Mouse (Mus musculus): ENCODE measurements around the gene Sept12.

The Sept12 gene

DNA sequence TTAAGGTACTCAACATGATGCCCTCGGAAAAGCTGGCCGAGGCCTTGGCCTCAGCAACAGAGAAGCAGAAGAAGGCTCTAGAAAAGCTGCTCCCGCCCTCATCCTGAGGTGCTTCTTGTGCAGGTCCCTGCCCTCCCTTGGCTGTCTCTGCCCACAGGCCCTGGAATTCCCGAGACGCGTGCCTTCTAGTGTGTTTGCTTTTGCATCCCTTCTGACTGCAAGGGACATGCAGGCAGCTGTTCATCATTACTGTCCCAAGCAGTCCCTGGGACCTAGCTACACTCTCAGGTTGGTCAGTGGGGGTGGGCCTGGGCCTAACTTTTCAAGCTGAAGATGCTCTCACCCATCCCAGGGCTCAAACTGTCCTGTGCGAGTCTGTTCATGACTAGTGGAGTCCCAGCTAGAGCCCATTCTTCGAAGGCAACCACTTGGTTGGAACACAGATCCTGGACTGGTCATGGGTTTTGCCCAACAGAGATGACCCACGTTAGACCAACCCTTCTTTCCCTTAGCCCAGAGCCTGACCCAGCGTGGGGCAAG is 57.3 kb downstream of the Sept12 start:
- peak; percentile 22 for DNase-seq (ENCODE audit: extremely low read depth, insufficient read length, low spot score)

DNA sequence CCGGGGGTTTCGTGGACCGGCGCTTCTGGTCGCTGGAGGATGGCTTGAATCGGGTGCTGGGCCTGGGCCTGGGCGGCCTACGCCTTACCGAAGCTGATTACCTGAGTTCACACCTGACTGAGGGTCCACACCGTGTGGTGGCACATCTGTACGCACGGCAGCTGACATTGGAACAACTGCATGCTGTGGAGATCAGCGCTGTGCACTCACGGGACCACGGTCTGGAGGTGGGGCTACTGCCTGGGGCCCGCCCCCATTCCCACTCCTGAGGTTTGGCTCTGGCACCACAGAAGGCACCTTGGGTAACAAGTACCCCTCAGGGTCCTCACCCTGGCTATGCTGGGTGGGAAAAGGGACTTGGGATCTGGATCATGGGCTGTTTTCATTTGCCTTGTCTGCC is 58.2 kb downstream of the Sept12 start:
- peak; percentile 67 for DNase-seq (ENCODE audit: extremely low read depth, insufficient read length, low spot score)

DNA sequence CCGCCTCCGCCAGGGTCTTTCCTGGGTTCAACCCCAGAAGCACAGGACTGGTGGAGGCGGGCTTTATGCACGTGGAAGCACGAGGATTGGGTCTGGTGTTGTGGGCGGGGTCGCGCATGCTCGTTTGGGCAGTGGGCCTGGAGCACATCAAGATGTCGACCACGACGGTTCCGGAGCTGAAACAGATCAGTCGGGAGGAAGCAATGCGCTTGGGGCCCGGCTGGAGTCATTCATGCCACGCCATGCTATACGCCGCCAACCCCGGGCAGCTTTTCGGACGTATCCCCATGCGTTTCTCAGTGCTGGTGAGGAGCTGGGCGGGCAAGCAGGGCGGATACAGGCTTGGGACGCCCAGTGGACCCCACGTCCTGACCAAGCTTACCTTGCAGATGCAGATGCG is 58.7 kb downstream of the Sept12 start:
- peak; percentile 92 for DNase-seq (ENCODE audit: extremely low read depth, insufficient read length, low spot score)

DNA sequence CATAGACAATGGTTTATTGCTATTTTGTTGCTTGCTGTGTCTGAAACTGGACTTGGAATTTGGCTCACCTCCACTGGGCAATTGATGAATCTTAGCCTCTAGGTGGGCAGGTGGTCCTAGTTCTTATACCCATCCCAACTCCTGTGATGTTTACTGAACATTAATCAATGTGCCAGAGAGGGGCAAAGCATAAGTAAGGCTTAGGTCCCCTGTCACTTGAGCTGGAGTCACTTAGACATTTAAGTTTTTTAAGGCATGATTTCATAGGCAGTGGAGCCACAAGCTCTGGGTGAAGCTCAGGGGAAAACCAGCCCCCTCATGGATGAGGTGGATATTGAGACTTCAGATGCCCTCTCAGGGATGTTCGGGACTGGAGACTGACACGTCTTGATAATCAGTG is 59.2 kb downstream of the Sept12 start, which contains the start of gene Nudt16l1:
TSS of gene Nudt16l1 (plus strand) at position 301 of the 400 bp plus-strand sequence.
- no peak for DNase-seq (ENCODE audit: extremely low read depth, insufficient read length, low spot score)

GRCm38 (mm10) chr16:4937351-4938190 is 60.1 kb downstream of the Sept12 start:
- DNase-seq (ENCODE audit: extremely low read depth, insufficient read length, low spot score) = no peak
